Mouse (Mus musculus) MEL (cell line): ENCODE measurements around the gene Dag1.

Experiments
- CTCF ChIP-seq, 3 experiments: IDR thresholded peaks in 2 of 3; conservative IDR thresholded peaks in 1 of 3; 2 replicates each; pipeline ENCODE4 v1.5.1; 2011 to 2012; ENCODE audit warnings: low read length in 3 of 3, low read depth in 2 of 3, mild to moderate bottlenecking in 2 of 3, improper control_type of control experiment in 1 of 3, inconsistent platforms in 1 of 3, mixed read lengths in 1 of 3, moderate library complexity in 1 of 3; ENCODE audit not compliant: control insufficient read depth in 1 of 3, insufficient read depth in 1 of 3, poor library complexity in 1 of 3, severe bottlenecking in 1 of 3
- EP300 ChIP-seq, 2 experiments: IDR thresholded peaks; 2 replicates each; pipeline ENCODE4 v1.6.1; 2011; ENCODE audit warnings: improper control_type of control experiment in 2 of 2, low read length in 2 of 2, low read depth in 1 of 2, mild to moderate bottlenecking in 1 of 2
- ETS1 ChIP-seq: IDR thresholded peaks from 2 replicates; pipeline ENCODE4 v1.6.1; 2012; ENCODE audit warnings: low read depth, mild to moderate bottlenecking, inconsistent platforms, low read length, improper control_type of control experiment, moderate library complexity
- HCFC1 ChIP-seq: IDR thresholded peaks from 2 replicates; pipeline ENCODE4 v1.6.1; 2012; ENCODE audit warnings: low read depth, mild to moderate bottlenecking, inconsistent platforms, low read length, improper control_type of control experiment, moderate library complexity
- MAX ChIP-seq: IDR thresholded peaks from 2 replicates; pipeline ENCODE4 v1.6.1; 2011; ENCODE audit warnings: low read length, improper control_type of control experiment
- MYB ChIP-seq: IDR thresholded peaks from 2 replicates; pipeline ENCODE4 v1.6.1; 2011; ENCODE audit warnings: mild to moderate bottlenecking, low read depth, low read length, improper control_type of control experiment
- POLR2A ChIP-seq, 2 experiments: IDR thresholded peaks; 2 replicates each; pipeline ENCODE4 v1.6.1; 2011 to 2012; ENCODE audit warnings: low read length in 2 of 2, mild to moderate bottlenecking in 2 of 2, control low read depth in 1 of 2, improper control_type of control experiment in 1 of 2, low read depth in 1 of 2, moderate library complexity in 1 of 2; ENCODE audit not compliant: control insufficient read depth in 1 of 2, insufficient read depth in 1 of 2, poor library complexity in 1 of 2
- POLR2AphosphoS5 ChIP-seq: IDR thresholded peaks from 2 replicates; pipeline ENCODE4 v1.6.1; 2012; ENCODE audit warnings: low read depth, borderline replicate concordance, mild to moderate bottlenecking, inconsistent platforms, low read length, moderate library complexity, mixed read lengths
- TAL1 ChIP-seq: IDR thresholded peaks from 2 replicates; pipeline ENCODE4 v1.6.1; 2012; ENCODE audit warnings: mild to moderate bottlenecking, inconsistent platforms, low read length, moderate library complexity, mixed read lengths
- TCF12 ChIP-seq: IDR thresholded peaks from 2 replicates; pipeline ENCODE4 v1.6.1; 2014; ENCODE audit warnings: low read depth, mild to moderate bottlenecking, inconsistent platforms, low read length, improper control_type of control experiment, moderate library complexity
- ZKSCAN1 ChIP-seq: IDR thresholded peaks from 2 replicates; pipeline ENCODE4 v1.6.1; 2012; ENCODE audit warnings: low read depth, mild to moderate bottlenecking, inconsistent platforms, low read length, improper control_type of control experiment, moderate library complexity

DNA sequence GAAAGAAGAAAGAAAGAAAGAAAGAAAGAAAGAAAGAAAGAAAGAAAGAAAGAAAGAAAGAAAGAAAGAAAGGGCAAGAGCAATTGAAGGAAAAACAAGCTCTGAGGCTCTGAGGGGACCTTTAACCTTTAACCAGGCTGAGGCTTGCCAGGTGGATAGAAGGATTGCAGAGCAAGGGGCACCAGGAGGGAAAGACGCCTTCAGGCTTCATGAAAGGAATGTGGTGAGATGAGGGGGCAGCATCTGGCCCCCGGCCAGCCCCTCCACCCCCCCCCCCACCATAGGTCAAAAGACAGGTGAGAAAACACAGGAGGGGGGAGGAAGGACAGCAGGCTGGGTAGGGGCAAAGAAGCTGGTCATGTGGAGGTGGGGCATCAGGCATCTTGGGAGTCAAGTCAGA, 8.2 kb upstream of the Dag1 start:
- TF ChIP-seq CTCF (IDR thresholded peaks at IDR 0.05 in 2 of 3, conservative IDR thresholded peaks at IDR 0.05 in 1 of 3; ENCODE audit: control insufficient read depth in 1 of 3, insufficient read depth in 1 of 3, low read depth in 2 of 3, low read length in 3 of 3, poor library complexity in 1 of 3, severe bottlenecking in 1 of 3) (no peak), HCFC1 (no peak), MAX (no peak), POLR2A (IDR thresholded peaks at IDR 0.05; ENCODE audit: control insufficient read depth in 1 of 2, insufficient read depth in 1 of 2, low read depth in 1 of 2, low read length in 2 of 2, poor library complexity in 1 of 2) (no peak), ZKSCAN1 (no peak), EP300 (IDR thresholded peaks at IDR 0.05; ENCODE audit: low read depth in 1 of 2, low read length in 2 of 2) (no peak), TCF12 (no peak), ETS1 (no peak), POLR2AphosphoS5 (no peak), MYB (no peak), TAL1 (no peak)
